Mouse (Mus musculus): ENCODE results near the gene Csn1s2b. TPM values are rescaled to one million over a fixed set of nuclear protein-coding genes. Genes with fewer than 3 reads are reported as not detected.

Csn1s2b gene
- polyA plus RNA-seq, 1 experiment from 2014 or later: 0.17 TPM

DNA sequence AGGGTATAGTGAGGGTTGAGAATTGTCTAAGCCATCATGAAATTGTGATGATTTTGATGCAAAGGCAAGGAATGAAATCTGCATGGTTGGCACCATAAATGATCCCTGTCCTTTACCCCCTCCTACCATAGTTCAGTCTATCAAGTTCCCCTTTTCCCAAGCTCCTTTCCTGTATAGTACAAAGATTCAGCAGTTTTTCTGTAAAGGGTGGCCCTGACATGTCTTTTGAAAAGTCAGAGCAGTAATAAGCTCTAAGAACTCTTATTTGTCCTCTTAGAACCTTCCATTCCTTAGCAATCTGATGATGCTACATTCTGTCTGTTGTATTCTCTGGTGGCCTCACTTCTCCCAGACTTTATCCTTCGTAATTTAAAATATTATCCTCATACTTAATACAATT lies 17.5 kb downstream of the Csn1s2b start, which contains the start of gene Prr27:
Gene Prr27 (plus strand): TSS at position 301 of the 400 bp plus-strand sequence.
- Histone ChIP-seq H3K9ac (ENCODE audit: low read length) (no peak within 1 kb of the TSS), H3K4me3 (ENCODE audit: low read depth, low read length) (no peak within 1 kb of the TSS), H3K9me3 (ENCODE audit: control insufficient read depth, low read length) (no peaks in the 10 kb centered on the region), H3K4me2 (replicated peaks; ENCODE audit: low read depth) (no peak within 1 kb of the TSS), H3K4me1 (replicated peaks; ENCODE audit: control insufficient read depth, insufficient read depth) (no peaks in the 10 kb centered on the region), H3K27ac (replicated peaks) (no peak within 1 kb of the TSS), H3K27me3 (ENCODE audit: control insufficient read depth, insufficient read depth, low read length) (no peaks in the 10 kb centered on the region), H3K36me3 (ENCODE audit: control insufficient read depth, insufficient read depth, low read length) (no peaks in the 10 kb centered on the region)
- 67% methylated on average over 1 of the region's 1 CpGs for WGBS
- ATAC-seq (ENCODE audit: low FRiP score, low TSS enrichment): no peak
- TF ChIP-seq EP300 (optimal IDR thresholded peaks at IDR 0.05) (no peak), CTCF (IDR thresholded peaks at IDR 0.05; ENCODE audit: low read depth) (no peak)
- DNase-seq (ENCODE audit: low spot score): no peak

DNA sequence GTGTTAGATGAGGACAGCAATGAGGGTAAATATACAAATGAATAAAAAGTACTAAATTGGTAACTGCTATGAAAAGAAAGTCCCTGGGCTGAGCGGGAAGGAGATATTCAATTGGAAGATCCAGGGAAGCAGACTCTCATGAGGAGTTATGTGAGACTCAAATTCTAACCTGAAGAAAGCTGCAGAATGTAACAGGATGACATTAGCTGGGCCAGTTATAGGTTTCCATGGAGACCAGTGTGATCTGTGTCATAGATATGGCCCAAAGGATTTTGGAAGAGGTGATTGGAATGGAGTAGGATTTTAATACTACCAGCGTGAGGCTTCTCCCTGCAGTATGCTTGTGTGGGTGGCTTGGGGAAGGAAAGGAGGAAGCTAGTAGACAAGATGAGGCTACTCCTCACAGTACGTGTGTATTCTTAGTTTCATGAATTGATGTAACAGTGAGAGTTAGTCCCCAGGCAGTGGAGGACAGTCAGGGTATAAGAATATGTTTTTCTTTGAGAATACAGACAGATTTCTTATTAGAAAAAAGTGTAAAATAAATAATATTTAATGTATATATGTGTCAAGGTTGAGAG lies 47.3 kb downstream of the Csn1s2b start:
- no peak overlapping the region for H3K9ac ChIP-seq (ENCODE audit: low read length)
- H3K27me3 ChIP-seq (ENCODE audit: control insufficient read depth, insufficient read depth, low read length): no peaks in the 10 kb centered on the region
- DNase-seq (ENCODE audit: low spot score) (no peak), ATAC-seq (ENCODE audit: low FRiP score, low TSS enrichment) (no peak)
- WGBS: 74% methylated on average over 3 of the region's 3 CpGs
- TF ChIP-seq CTCF (IDR thresholded peaks at IDR 0.05; ENCODE audit: low read depth) (no peak), EP300 (optimal IDR thresholded peaks at IDR 0.05) (no peak)
- no peaks in the 10 kb centered on the region for H3K9me3 ChIP-seq (ENCODE audit: control insufficient read depth, low read length)
- no peaks in the 10 kb centered on the region for H3K4me1 ChIP-seq (replicated peaks; ENCODE audit: control insufficient read depth, insufficient read depth)
- no peaks in the 10 kb centered on the region for H3K36me3 ChIP-seq (ENCODE audit: control insufficient read depth, insufficient read depth, low read length)
- H3K4me3 ChIP-seq (ENCODE audit: low read depth, low read length): no peak overlapping the region
- no peak overlapping the region for H3K27ac ChIP-seq (replicated peaks)
- H3K4me2 ChIP-seq (replicated peaks; ENCODE audit: low read depth): no peak overlapping the region

- Histone ChIP-seq H3K27me3 (ENCODE audit: control insufficient read depth, insufficient read depth, low read length) (no peaks in the 10 kb centered on the region), H3K9ac (ENCODE audit: low read length) (no peak overlapping the region), H3K9me3 (ENCODE audit: control insufficient read depth, low read length) (no peaks in the 10 kb centered on the region), H3K4me3 (ENCODE audit: low read depth, low read length) (no peak overlapping the region), H3K4me1 (replicated peaks; ENCODE audit: control insufficient read depth, insufficient read depth) (no peaks in the 10 kb centered on the region), H3K27ac (replicated peaks) (no peak overlapping the region), H3K36me3 (ENCODE audit: control insufficient read depth, insufficient read depth, low read length) (no peaks in the 10 kb centered on the region), H3K4me2 (replicated peaks; ENCODE audit: low read depth) (no peak overlapping the region)
- DNase-seq (ENCODE audit: low spot score): no peak
- WGBS: 68% methylated on average over 2 of the region's 2 CpGs
- TF ChIP-seq EP300 (optimal IDR thresholded peaks at IDR 0.05) (no peak), CTCF (IDR thresholded peaks at IDR 0.05; ENCODE audit: low read depth) (no peak)
- no peak for ATAC-seq (ENCODE audit: low FRiP score, low TSS enrichment)
These were observed 62.2 kb downstream of the Csn1s2b start for GRCm38 (mm10) chr5:87870084-87870483.

- Histone ChIP-seq H3K36me3 (ENCODE audit: control insufficient read depth, insufficient read depth, low read length) (no peaks in the 10 kb centered on the region), H3K27me3 (ENCODE audit: control insufficient read depth, insufficient read depth, low read length) (no peaks in the 10 kb centered on the region), H3K4me1 (replicated peaks; ENCODE audit: control insufficient read depth, insufficient read depth) (no peaks in the 10 kb centered on the region), H3K9me3 (ENCODE audit: control insufficient read depth, low read length) (no peaks in the 10 kb centered on the region), H3K27ac (replicated peaks) (no peak overlapping the region), H3K4me2 (replicated peaks; ENCODE audit: low read depth) (no peak overlapping the region), H3K4me3 (ENCODE audit: low read depth, low read length) (no peak overlapping the region), H3K9ac (ENCODE audit: low read length) (no peak overlapping the region)
- 31% methylated on average over 4 of the region's 4 CpGs for WGBS
- ATAC-seq (ENCODE audit: low FRiP score, low TSS enrichment): no peak
- no peak for TF ChIP-seq EP300 (optimal IDR thresholded peaks at IDR 0.05)
- TF ChIP-seq CTCF (IDR thresholded peaks at IDR 0.05; ENCODE audit: low read depth): peak; percentile 52
- no peak for DNase-seq (ENCODE audit: low spot score)
These were observed 63.5 kb downstream of the Csn1s2b start for GRCm38 (mm10) chr5:87871423-87871822.

Other genes with a start within 250 kb of the Csn1s2b start
- gene Sult1d1, start 239.1 kb upstream of the Csn1s2b start, polyA plus RNA-seq (2015; fragmentation: Nextera tagmentation; extraction: Ambion mirVana): 42.1 and 44.3 TPM in 2 replicates
- 0.10 and 0.16 TPM in 2 replicates for gene Sult1e1, start 216.5 kb upstream of the Csn1s2b start, polyA plus RNA-seq (2015; fragmentation: Nextera tagmentation; extraction: Ambion mirVana)
- gene Csn1s1, start 141.9 kb upstream of the Csn1s2b start, polyA plus RNA-seq (2015; fragmentation: Nextera tagmentation; extraction: Ambion mirVana): 0.56 and 1.4 TPM in 2 replicates
- gene Csn2, start 108.5 kb upstream of the Csn1s2b start, polyA plus RNA-seq (2015; fragmentation: Nextera tagmentation; extraction: Ambion mirVana): 3.3 and 8.9 TPM in 2 replicates
- 2.2 and 4.1 TPM in 2 replicates for gene Csn1s2a, start 33.5 kb upstream of the Csn1s2b start, polyA plus RNA-seq (2015; fragmentation: Nextera tagmentation; extraction: Ambion mirVana)
- gene Prr27, start 17.6 kb downstream of the Csn1s2b start, polyA plus RNA-seq (2015; fragmentation: Nextera tagmentation; extraction: Ambion mirVana): not detected in 2 replicates
- gene Odam, start 76.9 kb downstream of the Csn1s2b start, polyA plus RNA-seq (2015; fragmentation: Nextera tagmentation; extraction: Ambion mirVana): not detected in 2 replicates
- gene Csn3, start 117.5 kb downstream of the Csn1s2b start, polyA plus RNA-seq (2015; fragmentation: Nextera tagmentation; extraction: Ambion mirVana): 1.1 and 2.4 TPM in 2 replicates
- gene 2310003L06Rik, start 161.4 kb downstream of the Csn1s2b start, polyA plus RNA-seq (2015; fragmentation: Nextera tagmentation; extraction: Ambion mirVana): not detected in 2 replicates
- not detected in 2 replicates for gene Gm28434, start 161.4 kb downstream of the Csn1s2b start, polyA plus RNA-seq (2015; fragmentation: Nextera tagmentation; extraction: Ambion mirVana)
- gene Cabs1, start 171.4 kb downstream of the Csn1s2b start, polyA plus RNA-seq (2015; fragmentation: Nextera tagmentation; extraction: Ambion mirVana): not detected in 2 replicates
- gene Smr3a, start 194.5 kb downstream of the Csn1s2b start, polyA plus RNA-seq (2015; fragmentation: Nextera tagmentation; extraction: Ambion mirVana): not detected in 2 replicates

Data from stomach, postnatal 0 days (tissue).